Comparison of ENCODE assay signal across 9 mouse cellular contexts in the genomic region with DNA sequence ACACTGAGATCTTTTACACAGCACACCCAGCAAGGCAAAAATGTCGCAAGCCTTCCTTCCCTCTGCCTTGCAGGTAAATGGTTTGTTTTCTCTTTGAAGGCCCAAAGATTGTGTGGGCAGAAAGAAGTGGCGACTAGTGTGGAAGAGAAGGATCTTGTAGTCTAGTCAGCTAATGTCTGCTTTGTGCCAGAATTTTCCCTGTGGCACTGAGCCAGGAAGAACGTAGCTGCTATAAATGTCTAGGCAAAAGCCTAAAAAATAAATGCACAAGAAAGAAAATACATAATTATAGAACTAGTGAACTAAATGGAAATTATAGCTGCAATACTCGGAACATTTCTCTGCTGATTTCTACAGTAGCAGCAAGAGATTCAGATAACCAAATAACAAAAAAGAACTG.
DNase-seq lines count a peak whose midpoint lies in the region; ATAC-seq lines count a peak whose summit lies in the region.
"Had no signal": no experiment of that assay in that cellular context is flagged by ENCODE, and none has a peak within 500 bp of the region (broad histone marks: within the 10 kb centered on the region; RNA-seq: fewer than 3 reads in every experiment).

No protein-coding gene starts in this region.

- H3K4me1 ChIP-seq in forebrain, embryonic 16.5 days (replicated peaks; ENCODE audit: control insufficient read depth, insufficient read depth, low read length) = peaks cover 26% of the 10 kb centered on the region
- H3K4me1 ChIP-seq in forebrain, embryonic 12.5 days = peaks cover 21% of the 10 kb centered on the region
- peaks cover 35% of the 10 kb centered on the region for H3K4me1 ChIP-seq in lung, embryonic 15.5 days

- H3K4me2 ChIP-seq in forebrain, embryonic 16.5 days (ENCODE audit: low read length) = no peak overlapping the region
- H3K4me2 ChIP-seq in forebrain, embryonic 12.5 days = no peak overlapping the region
- no peak overlapping the region for H3K4me2 ChIP-seq in lung, embryonic 15.5 days

- H3K27ac ChIP-seq in forebrain, embryonic 16.5 days (ENCODE audit: low read length) = peak overlapping the region; percentile 8
- H3K27ac ChIP-seq in forebrain, embryonic 12.5 days = no peak overlapping the region
- peak overlapping the region; percentile 8; the same call in 1 of the 2 replicates for H3K27ac ChIP-seq in lung, embryonic 15.5 days

- no peaks in the 10 kb centered on the region for H3K9me3 ChIP-seq in forebrain, embryonic 16.5 days (ENCODE audit: control insufficient read depth, low read length)
- H3K9me3 ChIP-seq in forebrain, embryonic 12.5 days = no peaks in the 10 kb centered on the region
- no peaks in the 10 kb centered on the region for H3K9me3 ChIP-seq in lung, embryonic 15.5 days

- H3K36me3 ChIP-seq in forebrain, embryonic 16.5 days (ENCODE audit: control insufficient read depth, insufficient read depth) = no peaks in the 10 kb centered on the region
- H3K36me3 ChIP-seq in forebrain, embryonic 12.5 days (replicated peaks) = no peaks in the 10 kb centered on the region
- H3K36me3 ChIP-seq in lung, embryonic 15.5 days = no peaks in the 10 kb centered on the region

- WGBS in forebrain, embryonic 16.5 days = 42% methylated on average over 4 of the region's 4 CpGs
- WGBS in forebrain, embryonic 12.5 days = 80% methylated on average over 4 of the region's 4 CpGs
- 43% methylated on average over 4 of the region's 4 CpGs for WGBS in lung, embryonic 15.5 days

- H3K4me3 ChIP-seq in forebrain, embryonic 16.5 days (replicated peaks; ENCODE audit: low read length) = no peak overlapping the region
- no peak overlapping the region for H3K4me3 ChIP-seq in forebrain, embryonic 12.5 days (replicated peaks)
- no peak overlapping the region for H3K4me3 ChIP-seq in lung, embryonic 15.5 days

- no peaks in the 10 kb centered on the region for H3K27me3 ChIP-seq in forebrain, embryonic 16.5 days (replicated peaks; ENCODE audit: control insufficient read depth, insufficient read depth, low read length)
- H3K27me3 ChIP-seq in forebrain, embryonic 12.5 days = peaks cover 3% of the 10 kb centered on the region; the same call in 1 of the 2 replicates
- H3K27me3 ChIP-seq in lung, embryonic 15.5 days = no peaks in the 10 kb centered on the region

- H3K9ac ChIP-seq in forebrain, embryonic 16.5 days (replicated peaks; ENCODE audit: low read depth, low read length) = no peak overlapping the region
- H3K9ac ChIP-seq in forebrain, embryonic 12.5 days = no peak overlapping the region
- no peak overlapping the region for H3K9ac ChIP-seq in lung, embryonic 15.5 days

- DNase-seq in lung, adult 18-20 months = no peak
- peak; percentile 13 to 47 for DNase-seq in kidney, postnatal 36 days
- DNase-seq in right cerebral cortex, postnatal 14 days = peak; percentile 68
- no peak for DNase-seq in adipocyte (ENCODE audit: low spot score)
- DNase-seq in natural killer cell, adult 2 months (ENCODE audit: low spot score in 2 of 2) = no peak
- DNase-seq: retina, postnatal 1 day had no signal

- ATAC-seq in forebrain, embryonic 16.5 days = no peak
- no peak for ATAC-seq in forebrain, embryonic 12.5 days (ENCODE audit: low FRiP score)
- no peak for ATAC-seq in lung, embryonic 15.5 days (ENCODE audit: borderline replicate concordance, extremely low read depth, low FRiP score, low TSS enrichment)

Comparison
In these comparisons a context has a peak if more than half of its experiments do, and no peak if none do; other contexts are left out.
1. DNase-seq: peak in kidney, postnatal 36 days (2 of 2) and right cerebral cortex, postnatal 14 days (single experiment); none in lung, adult 18-20 months (0 of 2), adipocyte (single experiment) and natural killer cell, adult 2 months (0 of 2).